Mouse (Mus musculus) cerebellum, adult 2 months (tissue): ENCODE results near the gene Ifngr2.

Experiments used
- CTCF ChIP-seq: fragments of 200-500 bp; IDR thresholded peaks from 2 replicates; pipeline ENCODE4 v1.5.1; 2011; ENCODE audit warnings: low read depth, mild to moderate bottlenecking, control low read depth, low read length, moderate library complexity, borderline replicate concordance; ENCODE audit not compliant: insufficient read depth
- POLR2A ChIP-seq: fragments of 200-500 bp; IDR thresholded peaks from 2 replicates; pipeline ENCODE4 v1.6.1; 2011; ENCODE audit warnings: low read length, control low read depth, borderline replicate concordance; ENCODE audit not compliant: insufficient read depth

DNA sequence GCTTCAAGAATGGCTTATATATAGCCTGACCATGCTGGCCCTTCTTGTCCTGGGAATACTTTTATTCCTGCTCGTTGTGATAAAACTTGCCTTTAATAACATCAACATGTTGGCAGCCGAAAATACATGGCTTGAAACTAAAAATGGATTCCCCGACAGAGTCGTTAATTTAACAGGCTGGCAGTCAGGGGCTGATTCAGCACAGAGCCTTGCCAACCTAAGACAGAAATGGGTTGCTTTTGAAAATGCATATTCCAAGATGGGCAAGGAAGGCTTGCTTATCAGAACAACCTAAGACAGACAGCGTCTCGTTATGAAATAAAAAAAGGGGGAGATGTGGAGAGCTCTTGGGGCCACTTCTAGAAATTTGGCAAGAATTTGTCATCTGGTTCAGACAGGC lies 15.0 kb upstream of the Ifngr2 start:
- TF ChIP-seq CTCF (no peak), POLR2A (no peak)
